Mouse (Mus musculus) neural tube, embryonic 15.5 days (tissue): ENCODE measurements around the gene Snapc3. TPM values are rescaled to one million over a fixed set of nuclear protein-coding genes. Genes with fewer than 3 reads are reported as not detected.

Experiments
- ATAC-seq: fragments of 200-750 bp; cut with Nextera tagmentation; 2 replicates; pipeline ENCODE4 v1.8.0; 2017; ENCODE audit warnings: mild to moderate bottlenecking, moderate TSS enrichment, moderate library complexity; ENCODE audit not compliant: low FRiP score
- H3K27ac ChIP-seq: fragments of 300-500 bp; sonication (generic); replicated peaks from 2 replicates; pipeline ENCODE4 v1.5.1; 2015; ENCODE audit warnings: mild to moderate bottlenecking, inconsistent platforms
- H3K27me3 ChIP-seq: fragments of 300-500 bp; sonication (generic); replicated peaks from 2 replicates; pipeline ENCODE4 v1.6.1; 2015; ENCODE audit warnings: inconsistent platforms
- H3K36me3 ChIP-seq: fragments of 300-500 bp; sonication (generic); 2 replicates; pipeline ENCODE4 v1.6.1; 2015; ENCODE audit warnings: inconsistent platforms
- H3K4me1 ChIP-seq: fragments of 300-500 bp; sonication (generic); 2 replicates; pipeline ENCODE4 v1.6.1; 2015; ENCODE audit warnings: inconsistent platforms
- H3K4me2 ChIP-seq: fragments of 300-500 bp; sonication (generic); 2 replicates; pipeline ENCODE4 v1.6.1; 2015; ENCODE audit warnings: inconsistent platforms, mild to moderate bottlenecking, moderate library complexity
- H3K4me3 ChIP-seq: fragments of 300-500 bp; sonication (generic); replicated peaks from 2 replicates; pipeline ENCODE4 v1.5.1; 2015; ENCODE audit warnings: mild to moderate bottlenecking, inconsistent platforms
- H3K9ac ChIP-seq: fragments of 300-500 bp; sonication (generic); replicated peaks from 2 replicates; pipeline ENCODE4 v1.6.1; 2015; ENCODE audit warnings: mild to moderate bottlenecking, inconsistent platforms
- H3K9me3 ChIP-seq: fragments of 300-500 bp; sonication (generic); replicated peaks from 2 replicates; pipeline ENCODE4 v1.6.1; 2016; ENCODE audit warnings: inconsistent platforms
- WGBS: fragments of 180-500 bp; shearing (Covaris S2); methylation state at CpG from one replicate; pipeline ENCODE4 v1.1.7; 2015; ENCODE audit warnings: mixed read lengths; 5-methylcytosine and 5-hydroxymethylcytosine counted together
- polyA plus RNA-seq: library from polyadenylated mRNA; unstranded; fragments of >200 nt; fragmentation: Nextera tagmentation; extraction: Ambion mirVana; gene quantifications from 2 replicates; pipeline ENCODE4 v1.2.1, GENCODE M21; 2015

Gene Snapc3
- polyA plus RNA-seq, 1 experiment from 2014 or later: 57.7 TPM

DNA sequence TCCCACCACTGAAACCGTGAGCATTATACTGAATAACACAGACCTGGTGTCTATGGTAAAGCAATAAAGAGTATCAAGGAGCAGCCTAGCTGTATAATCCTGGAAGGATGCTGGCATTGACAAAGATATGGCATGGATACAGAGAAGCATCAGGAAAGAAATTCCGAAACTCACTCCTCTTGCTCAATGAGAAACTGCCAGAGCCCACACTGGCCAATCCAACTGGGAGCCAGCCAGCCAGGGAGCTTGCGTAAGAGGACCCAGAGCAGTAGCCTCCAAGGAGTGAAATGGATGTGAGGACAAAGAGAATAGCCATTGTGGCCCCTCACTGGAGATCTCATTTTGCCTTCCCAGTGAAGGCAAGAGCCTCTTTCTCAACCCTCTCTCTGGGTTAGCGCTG, 21.2 kb upstream of the Snapc3 start:
- Histone ChIP-seq H3K9ac (no peak overlapping the region), H3K36me3 (no peaks in the 10 kb centered on the region), H3K27me3 (no peaks in the 10 kb centered on the region), H3K4me1 (0 out of 2 replicates have a peak, but pooled peaks cover 3% of the 10 kb centered on the region), H3K9me3 (no peaks in the 10 kb centered on the region), H3K4me2 (no peak overlapping the region), H3K27ac (no peak overlapping the region), H3K4me3 (no peak overlapping the region)
- no peak for ATAC-seq
- WGBS: 94% methylated on average over 4 of the region's 4 CpGs

DNA sequence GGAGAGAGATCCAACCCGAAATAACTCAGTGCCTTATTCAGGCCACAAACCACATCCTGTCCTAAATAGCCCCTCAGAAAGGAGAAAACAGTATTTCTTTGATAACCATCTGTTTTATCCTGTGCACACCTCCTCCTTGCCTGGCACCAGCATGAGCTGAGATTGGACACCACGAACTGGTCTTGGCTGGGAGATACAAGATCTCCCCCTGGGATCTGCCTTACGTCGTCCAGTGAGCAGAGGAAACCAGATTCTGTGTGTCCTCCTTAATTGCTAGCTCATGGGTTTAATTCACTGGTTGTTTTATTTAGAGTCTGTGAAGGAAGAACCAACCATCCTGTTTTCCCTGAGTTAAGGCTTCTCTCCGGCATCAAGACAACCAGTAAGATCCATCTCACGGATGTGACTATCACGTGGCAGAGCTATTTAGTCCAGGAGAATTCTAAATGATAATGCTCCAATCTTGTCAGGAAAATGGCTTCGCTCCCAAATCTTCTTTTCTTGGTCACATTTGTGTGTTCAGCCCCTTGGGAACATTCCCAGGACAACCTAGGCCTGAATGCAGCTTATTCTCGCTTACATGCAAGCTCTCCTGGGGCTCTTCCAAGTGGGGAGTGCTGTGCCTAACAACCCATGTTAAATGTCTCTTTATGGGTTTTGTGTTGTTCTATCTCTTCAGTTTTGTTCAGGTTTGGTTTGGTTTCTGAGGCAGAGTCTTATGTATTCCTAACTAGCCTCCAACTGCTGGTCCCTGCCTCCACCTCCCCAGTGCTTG, 20.3 kb upstream of the Snapc3 start:
- H3K4me2 ChIP-seq: no peak overlapping the region
- no peaks in the 10 kb centered on the region for H3K36me3 ChIP-seq
- no peaks in the 10 kb centered on the region for H3K27me3 ChIP-seq
- H3K27ac ChIP-seq: peak overlapping the region; percentile 33; the same call in 1 of the 2 replicates
- no peak overlapping the region for H3K9ac ChIP-seq
- H3K4me1 ChIP-seq: 0 out of 2 replicates have a peak, but pooled peaks cover 3% of the 10 kb centered on the region
- no peak for ATAC-seq
- H3K9me3 ChIP-seq: no peaks in the 10 kb centered on the region
- no peak overlapping the region for H3K4me3 ChIP-seq
- WGBS: 57% methylated on average over 9 of the region's 9 CpGs

DNA sequence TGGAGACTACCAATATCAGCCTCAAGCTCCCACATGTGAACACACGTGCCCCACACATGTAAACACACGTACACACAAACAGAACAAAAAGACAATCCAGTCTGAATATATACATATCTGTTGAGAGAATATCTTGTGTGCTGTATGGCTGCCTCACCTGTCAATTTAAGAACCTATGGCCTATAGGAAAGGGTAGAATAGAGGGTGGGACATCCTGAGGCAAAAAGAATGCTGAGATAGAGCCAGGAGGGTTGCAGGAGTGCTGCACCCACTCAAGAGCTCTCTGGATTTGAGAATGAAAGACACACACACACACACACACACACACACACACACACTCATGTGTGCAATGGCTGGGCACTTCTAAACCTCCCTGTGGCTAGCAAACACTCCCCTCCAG, 19.0 kb upstream of the Snapc3 start:
- Histone ChIP-seq H3K36me3 (no peaks in the 10 kb centered on the region), H3K27me3 (no peaks in the 10 kb centered on the region), H3K4me1 (0 out of 2 replicates have a peak, but pooled peaks cover 3% of the 10 kb centered on the region), H3K4me2 (no peak overlapping the region), H3K9ac (no peak overlapping the region), H3K9me3 (peaks cover 7% of the 10 kb centered on the region; the same call in 1 of the 2 replicates), H3K27ac (no peak overlapping the region), H3K4me3 (no peak overlapping the region)
- WGBS: 82% methylated on average over 2 of the region's 2 CpGs
- ATAC-seq: no peak

DNA sequence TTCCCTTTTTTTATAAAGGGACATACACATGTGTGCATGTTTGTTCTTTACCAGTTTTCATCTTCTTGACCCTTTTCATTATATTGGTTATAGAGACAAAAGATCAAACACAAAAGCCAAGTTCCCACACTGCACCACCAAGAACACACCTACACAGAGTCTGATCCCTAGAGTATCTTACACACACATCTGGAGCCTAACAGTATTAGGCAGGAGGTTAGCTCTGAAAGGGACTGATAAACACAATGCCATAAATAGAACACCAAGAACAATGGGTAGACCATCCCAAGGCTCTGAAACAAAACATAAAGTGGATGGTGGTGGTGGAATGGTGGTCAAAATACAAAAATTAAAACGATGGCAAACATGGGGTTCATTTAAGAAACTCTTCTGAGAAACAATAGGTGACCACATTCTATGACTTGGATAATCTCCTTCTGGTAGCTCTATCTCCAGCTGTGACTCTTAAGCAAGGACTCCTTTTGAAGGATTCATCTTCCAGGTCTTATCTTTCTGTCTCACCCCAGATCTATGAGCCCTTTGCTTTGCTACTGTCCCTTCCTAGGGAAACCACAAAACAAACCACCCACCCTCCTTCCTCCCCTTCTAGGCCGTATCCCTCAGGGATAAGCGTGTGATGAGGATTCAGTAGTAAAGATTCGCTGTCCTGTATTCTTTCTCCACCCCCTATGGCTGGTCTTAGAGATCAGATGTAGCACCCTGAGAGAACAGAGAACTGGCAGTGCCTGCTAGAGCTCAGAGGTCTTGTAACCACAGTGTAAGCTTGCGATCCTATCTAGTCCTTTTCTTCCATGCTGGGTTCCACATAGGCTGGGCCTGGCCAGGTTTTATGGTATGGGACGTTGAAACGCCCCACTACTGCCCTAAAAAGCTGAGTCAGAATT, 16.6 kb upstream of the Snapc3 start:
- Histone ChIP-seq H3K36me3 (no peaks in the 10 kb centered on the region), H3K9me3 (peaks cover 7% of the 10 kb centered on the region; the same call in 1 of the 2 replicates), H3K27me3 (no peaks in the 10 kb centered on the region), H3K4me2 (no peak overlapping the region), H3K27ac (no peak overlapping the region), H3K4me1 (0 out of 2 replicates have a peak, but pooled peaks cover 3% of the 10 kb centered on the region), H3K9ac (no peak overlapping the region), H3K4me3 (no peak overlapping the region)
- no peak for ATAC-seq
- WGBS: 82% methylated on average over 7 of the region's 7 CpGs

DNA sequence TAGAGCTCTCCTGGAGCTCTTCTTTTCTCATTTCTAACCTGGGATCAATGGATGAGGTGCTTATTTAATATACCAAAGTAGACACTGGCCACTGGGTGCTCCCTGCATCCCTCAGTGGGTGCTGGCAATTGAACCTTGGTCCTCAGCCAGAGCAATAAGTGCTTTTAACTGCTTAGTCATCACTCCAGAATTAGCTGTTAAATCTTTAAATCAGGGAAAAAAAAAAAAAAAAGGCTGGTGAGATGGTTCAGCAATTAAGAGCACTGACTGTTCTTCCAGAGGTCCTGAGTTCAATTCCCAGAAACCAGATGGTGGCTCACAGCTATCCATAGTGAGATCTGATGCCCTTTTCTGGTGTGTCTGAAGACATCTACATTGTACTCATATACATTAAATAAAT, 15.8 kb upstream of the Snapc3 start:
- no peak overlapping the region for H3K4me3 ChIP-seq
- no peak overlapping the region for H3K4me2 ChIP-seq
- H3K27me3 ChIP-seq: no peaks in the 10 kb centered on the region
- H3K9ac ChIP-seq: no peak overlapping the region
- H3K4me1 ChIP-seq: 0 out of 2 replicates have a peak, but pooled peaks cover 3% of the 10 kb centered on the region
- H3K36me3 ChIP-seq: no peaks in the 10 kb centered on the region
- ATAC-seq: no peak
- no peak overlapping the region for H3K27ac ChIP-seq
- peaks cover 7% of the 10 kb centered on the region; the same call in 1 of the 2 replicates for H3K9me3 ChIP-seq

DNA sequence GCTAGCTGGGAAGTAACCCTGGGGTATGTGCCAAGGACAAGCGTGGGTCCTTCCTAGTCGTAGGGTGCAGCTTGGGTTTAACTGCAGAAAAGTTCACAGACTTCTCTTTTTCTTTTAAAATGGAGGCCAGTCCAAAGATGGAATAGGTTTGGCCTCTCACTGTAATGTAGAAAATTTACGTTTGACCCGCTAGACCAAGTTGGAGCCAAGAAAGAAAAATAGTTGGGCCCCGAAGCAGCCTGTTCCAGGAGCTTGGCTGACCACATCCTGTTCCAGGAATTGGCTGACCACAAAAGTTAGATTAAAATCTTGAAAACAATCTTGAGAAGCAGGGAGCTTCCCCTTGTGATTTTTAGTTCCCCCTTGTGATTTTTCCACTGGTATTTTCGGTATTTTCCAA, 9.8 kb upstream of the Snapc3 start:
- 88% methylated on average over 6 of the region's 6 CpGs for WGBS
- ATAC-seq: no peak
- no peaks in the 10 kb centered on the region for H3K4me1 ChIP-seq
- H3K4me3 ChIP-seq: no peak overlapping the region
- peaks cover 17% of the 10 kb centered on the region for H3K9me3 ChIP-seq
- no peaks in the 10 kb centered on the region for H3K27me3 ChIP-seq
- no peak overlapping the region for H3K27ac ChIP-seq
- H3K9ac ChIP-seq: no peak overlapping the region
- H3K4me2 ChIP-seq: no peak overlapping the region
- H3K36me3 ChIP-seq: no peaks in the 10 kb centered on the region

DNA sequence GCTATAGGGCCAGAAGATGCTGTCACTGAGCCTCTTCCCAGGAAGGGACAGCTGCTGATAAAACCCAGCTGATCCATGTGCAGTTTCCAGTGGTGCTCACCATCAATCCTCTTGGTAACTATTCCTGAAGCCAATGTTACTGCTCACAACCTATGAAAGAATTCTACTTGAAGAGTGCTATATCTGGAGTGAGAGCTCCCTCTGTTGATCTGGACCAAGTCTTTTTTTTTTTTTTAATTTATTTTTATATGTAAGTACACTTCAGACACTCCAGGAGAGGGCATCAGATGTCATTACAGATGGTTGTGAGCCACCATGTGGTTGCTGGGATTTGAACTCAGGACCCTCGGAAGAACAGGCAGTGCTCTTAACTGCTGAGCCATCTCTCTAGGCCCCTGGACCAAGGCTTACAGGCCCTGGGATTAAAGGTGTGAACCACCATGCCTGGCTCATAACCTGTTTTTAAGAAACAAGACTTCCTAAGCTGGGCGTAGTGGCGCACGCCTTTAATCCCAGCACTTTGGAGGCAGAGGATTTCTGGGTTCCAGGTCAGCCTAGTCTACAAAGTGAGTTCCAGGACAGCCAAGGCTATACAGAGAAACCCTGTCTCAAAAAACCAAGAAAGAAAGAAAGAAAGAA, 7.5 kb upstream of the Snapc3 start:
- no peaks in the 10 kb centered on the region for H3K36me3 ChIP-seq
- ATAC-seq: no peak
- H3K27ac ChIP-seq: no peak overlapping the region
- 98% methylated on average over 4 of the region's 4 CpGs for WGBS
- peaks cover 10% of the 10 kb centered on the region; the same call in 1 of the 2 replicates for H3K9me3 ChIP-seq
- H3K4me1 ChIP-seq: no peaks in the 10 kb centered on the region
- no peak overlapping the region for H3K9ac ChIP-seq
- H3K4me3 ChIP-seq: no peak overlapping the region
- H3K4me2 ChIP-seq: no peak overlapping the region
- H3K27me3 ChIP-seq: no peaks in the 10 kb centered on the region

DNA sequence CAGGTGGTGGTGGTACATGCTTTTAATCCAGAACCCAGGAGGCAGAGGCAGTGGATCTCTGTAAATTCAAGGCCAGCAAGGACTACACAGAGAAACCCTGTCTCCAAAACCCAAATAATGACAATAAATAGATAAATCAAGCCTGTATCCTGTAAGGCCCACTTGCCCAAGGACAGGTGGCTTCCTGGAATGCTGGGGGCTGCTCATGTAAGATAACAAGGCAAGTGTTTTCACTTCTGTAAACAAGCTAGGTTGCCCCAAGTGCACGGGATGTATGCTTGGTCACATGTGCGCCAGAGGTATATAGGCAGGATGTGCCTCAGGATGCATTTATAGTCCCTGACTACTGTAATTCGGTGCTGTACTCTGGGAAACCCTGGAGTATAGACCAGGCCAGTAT, 5.5 kb upstream of the Snapc3 start:
- H3K36me3 ChIP-seq: no peaks in the 10 kb centered on the region
- H3K9me3 ChIP-seq: peaks cover 10% of the 10 kb centered on the region; the same call in 1 of the 2 replicates
- ATAC-seq: no peak
- H3K4me2 ChIP-seq: no peak overlapping the region
- H3K4me3 ChIP-seq: no peak overlapping the region
- no peaks in the 10 kb centered on the region for H3K27me3 ChIP-seq
- peaks cover 5% of the 10 kb centered on the region; the same call in 1 of the 2 replicates for H3K4me1 ChIP-seq
- WGBS: 92% methylated on average over 3 of the region's 3 CpGs
- H3K9ac ChIP-seq: no peak overlapping the region
- H3K27ac ChIP-seq: no peak overlapping the region

DNA sequence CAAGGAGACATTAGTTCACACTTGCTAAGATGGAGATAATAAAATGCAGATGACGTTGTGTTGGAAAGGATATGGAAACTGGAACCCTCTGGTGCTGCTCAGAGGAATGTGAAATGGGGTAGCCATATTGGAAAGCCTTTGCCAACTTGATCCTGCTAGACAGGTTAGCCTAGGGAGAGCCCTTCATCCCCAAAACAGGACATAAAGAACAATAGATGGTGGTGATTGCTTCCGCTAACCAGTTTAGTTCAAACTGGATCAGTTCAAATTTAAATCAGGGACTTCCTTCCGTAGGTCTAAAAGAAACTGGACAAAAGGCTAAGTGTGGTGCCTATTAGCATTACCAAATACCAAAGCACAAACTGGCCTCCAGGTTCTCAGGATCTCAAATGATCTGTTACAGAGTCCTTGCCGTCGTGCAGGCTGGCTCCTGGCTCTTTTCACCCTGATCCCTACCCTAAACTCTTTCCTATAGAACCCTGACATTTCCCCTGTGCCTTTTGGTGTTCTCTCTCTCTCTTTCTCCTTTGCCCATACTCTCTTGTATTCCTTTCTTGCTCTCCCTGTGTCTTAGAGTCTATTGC, 3.2 kb upstream of the Snapc3 start:
- H3K36me3 ChIP-seq: no peaks in the 10 kb centered on the region
- peaks cover 14% of the 10 kb centered on the region for H3K4me1 ChIP-seq
- H3K27ac ChIP-seq: no peak overlapping the region
- 76% methylated on average over 5 of the region's 5 CpGs for WGBS
- ATAC-seq: no peak
- H3K4me2 ChIP-seq: no peak overlapping the region
- H3K9ac ChIP-seq: no peak overlapping the region
- H3K9me3 ChIP-seq: no peaks in the 10 kb centered on the region
- H3K27me3 ChIP-seq: no peaks in the 10 kb centered on the region
- no peak overlapping the region for H3K4me3 ChIP-seq

DNA sequence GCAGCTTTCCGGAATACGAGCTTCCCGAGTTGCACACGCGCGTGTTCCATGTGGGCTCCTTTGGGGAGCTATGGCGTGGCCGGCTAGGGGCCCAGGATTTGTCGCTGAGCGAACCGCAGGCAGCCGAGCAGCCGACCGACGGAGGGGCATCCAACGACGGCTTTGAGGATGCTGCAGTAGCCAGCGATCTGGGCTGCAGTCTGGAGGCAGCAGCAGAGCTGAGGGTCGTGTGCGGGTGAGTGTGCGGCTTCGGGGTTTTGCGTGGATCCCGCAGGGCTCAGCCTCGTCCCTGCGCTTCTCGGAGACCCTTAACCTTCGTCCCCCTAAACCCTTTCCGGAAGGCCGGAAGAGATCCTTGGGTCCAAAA, 279 bp downstream of the Snapc3 start:
- no peaks in the 10 kb centered on the region for H3K27me3 ChIP-seq
- peak overlapping the region; percentile 88 for H3K9ac ChIP-seq
- peak overlapping the region; percentile 62 for H3K4me2 ChIP-seq
- H3K4me3 ChIP-seq: peak overlapping the region; percentile 70
- H3K36me3 ChIP-seq: peaks cover 4% of the 10 kb centered on the region; the same call in 1 of the 2 replicates
- WGBS: 0% methylated on average over 30 of the region's 30 CpGs
- ATAC-seq: peak; percentile 69; the same call in 1 of the 2 replicates
- peaks cover 23% of the 10 kb centered on the region for H3K4me1 ChIP-seq
- H3K27ac ChIP-seq: peak overlapping the region; percentile 94
- H3K9me3 ChIP-seq: no peaks in the 10 kb centered on the region

DNA sequence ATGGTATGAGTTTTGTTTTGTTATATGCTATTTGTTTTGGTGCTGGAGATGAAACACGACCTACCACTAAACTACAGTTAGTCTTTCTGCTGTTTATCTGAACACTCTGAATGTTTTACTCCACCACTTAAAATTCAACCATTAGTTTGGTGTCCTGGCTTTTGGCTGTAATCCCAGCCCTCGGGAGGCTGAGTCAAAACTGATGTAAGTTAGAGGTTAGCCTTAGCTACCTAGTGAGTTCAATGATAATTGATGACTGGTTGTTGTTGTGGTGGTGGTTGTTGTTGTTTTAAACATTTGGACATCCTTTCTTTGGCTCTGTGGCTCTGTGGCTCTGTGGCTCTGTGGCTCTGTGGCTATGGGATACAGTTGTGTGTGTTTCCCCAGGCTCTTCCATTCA, 1.3 kb downstream of the Snapc3 start:
- Histone ChIP-seq H3K9me3 (no peaks in the 10 kb centered on the region), H3K4me2 (peak overlapping the region; percentile 62), H3K27ac (no peak overlapping the region), H3K4me3 (peak overlapping the region; percentile 70), H3K27me3 (no peaks in the 10 kb centered on the region), H3K4me1 (peaks cover 23% of the 10 kb centered on the region), H3K9ac (peak overlapping the region; percentile 88), H3K36me3 (peaks cover 14% of the 10 kb centered on the region)
- 60% methylated on average over 2 of the region's 2 CpGs for WGBS
- ATAC-seq: no peak
